Mouse (Mus musculus) neutrophil, adult 5-6 weeks (primary cell): ENCODE data around the gene Dclk1. TPM values are rescaled to one million over a fixed set of nuclear protein-coding genes. Genes with fewer than 3 reads are reported as not detected.

Experiments
- ATAC-seq: fragments of 151-379, 151-347 bp; 2 replicates; pipeline ENCODE4 v1.8.0; 2017; ENCODE audit warnings: mild to moderate bottlenecking, moderate TSS enrichment; ENCODE audit not compliant: insufficient number of reproducible peaks, poor library complexity, low FRiP score, severe bottlenecking; ENCODE audit errors: extremely low read depth
- total RNA-seq: library from RNA; stranded (forward); fragments of 200-1000 nt; gene quantifications from 2 replicates; pipeline ENCODE4 v1.2.3, GENCODE M21; 2017

Gene Dclk1
- total RNA-seq, 1 experiment from 2014 or later, result 0.23 TPM

DNA sequence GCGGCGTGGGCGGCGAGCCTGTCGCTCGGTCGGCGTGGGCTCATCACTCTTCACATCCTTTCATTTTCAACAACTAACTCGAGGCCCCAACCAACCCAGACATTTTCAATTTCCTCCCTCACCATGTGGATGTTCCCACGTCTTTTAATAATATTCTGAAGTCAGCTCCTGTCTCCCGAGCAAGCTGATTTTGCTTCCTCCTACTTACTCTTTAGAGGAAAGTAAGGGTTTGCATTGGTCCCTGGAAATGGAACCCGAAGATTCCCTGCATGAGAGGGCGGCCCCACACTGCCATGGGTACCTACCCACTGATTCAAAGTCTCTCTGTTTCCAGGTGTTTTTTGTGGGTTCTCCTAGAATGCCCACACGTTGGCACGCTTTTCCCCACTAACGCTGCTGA, 300.8 kb downstream of the Dclk1 start:
- no peak for ATAC-seq

DNA sequence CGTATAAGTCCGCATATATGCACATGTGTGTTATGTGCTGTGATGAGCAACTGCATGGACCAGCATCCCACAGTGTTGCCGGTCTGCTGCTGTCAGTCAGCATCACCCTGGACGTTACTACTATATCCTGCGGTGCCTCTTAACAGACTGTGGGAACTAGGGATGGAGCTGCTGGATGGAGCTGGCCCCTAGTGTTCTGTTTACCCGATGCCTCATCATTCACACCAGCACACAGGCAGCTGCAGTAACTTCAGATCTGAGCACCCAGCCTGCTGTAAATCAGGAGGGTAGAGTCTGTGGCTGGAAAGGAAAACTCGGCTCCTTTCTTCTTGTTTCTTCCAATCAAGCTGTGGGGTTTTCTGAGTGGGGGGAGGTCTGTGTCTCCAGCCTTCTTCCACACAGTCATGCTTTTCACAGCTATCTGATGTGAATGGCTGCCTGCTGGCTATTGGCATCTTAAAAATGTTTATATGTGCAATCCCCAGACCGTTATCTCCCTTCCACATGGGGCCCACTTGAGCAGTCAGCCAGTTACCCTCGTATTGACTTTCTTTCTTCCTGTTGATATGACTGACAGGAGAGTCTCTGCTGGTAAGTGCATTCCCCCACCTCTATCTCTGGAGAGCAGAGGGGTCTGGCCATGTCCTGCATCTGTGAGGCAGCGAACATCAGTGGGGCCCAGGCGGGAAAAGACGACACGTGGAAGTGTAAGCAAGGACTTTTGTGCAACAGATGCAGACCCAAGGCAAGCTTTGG, 301.9 kb downstream of the Dclk1 start:
- ATAC-seq, result no peak

DNA sequence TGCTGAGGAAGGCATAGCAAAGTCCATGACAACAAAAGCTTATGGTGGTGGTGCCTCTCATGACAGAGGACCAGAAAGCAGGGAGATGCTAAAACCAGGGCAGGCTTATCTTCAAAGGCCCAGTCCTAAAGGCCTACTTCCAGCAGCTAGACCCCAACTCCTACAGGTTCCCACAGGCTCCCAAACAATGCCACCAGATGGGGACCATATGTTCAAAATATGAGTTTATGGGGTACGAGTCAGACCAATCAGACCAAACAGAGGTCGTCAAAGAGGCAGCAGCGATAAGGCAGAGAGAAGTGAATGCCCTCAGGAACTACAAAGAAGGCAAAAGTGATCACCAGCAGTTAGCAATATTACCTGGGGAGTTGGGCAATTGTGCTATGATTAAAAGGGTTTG, 303.1 kb downstream of the Dclk1 start:
- no peak for ATAC-seq

DNA sequence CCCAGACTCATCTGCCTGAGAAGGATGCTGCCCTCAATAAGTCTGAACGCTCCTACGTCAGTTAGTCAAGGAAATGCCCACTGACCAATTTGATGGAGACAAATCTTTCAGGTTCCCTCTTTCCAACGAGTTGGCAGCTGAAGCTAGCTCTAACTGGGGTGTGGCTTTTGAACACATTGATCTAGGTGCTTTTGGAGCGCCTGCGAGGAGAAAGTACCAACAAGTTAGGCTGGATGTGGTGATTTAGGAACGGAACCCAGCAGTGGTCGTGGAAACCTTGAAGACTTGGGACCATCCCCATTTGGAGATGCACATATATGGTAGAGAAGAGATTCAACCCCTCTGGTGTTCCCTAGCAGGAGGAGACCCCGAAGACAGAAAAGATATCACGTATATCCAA, 303.8 kb downstream of the Dclk1 start:
- no peak for ATAC-seq

DNA sequence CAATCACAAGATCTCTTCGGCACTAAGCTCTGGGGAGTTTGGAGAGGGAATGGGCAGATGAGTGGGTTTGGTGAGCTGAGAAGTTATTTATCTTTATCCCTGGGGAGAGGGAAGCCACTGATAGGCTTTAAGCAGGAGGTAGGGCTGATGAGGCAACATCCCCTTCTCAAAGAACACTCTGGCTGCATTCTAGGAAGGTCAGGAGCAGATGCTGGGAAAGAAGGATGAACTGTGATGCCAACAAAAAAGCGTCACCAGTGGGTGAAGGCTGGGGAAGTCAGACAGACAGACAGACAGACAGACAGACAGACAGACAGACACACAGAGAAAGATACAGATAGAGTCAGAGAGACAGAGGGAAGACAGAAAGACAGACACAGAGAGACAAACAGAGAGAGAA, 304.9 kb downstream of the Dclk1 start:
- no peak for ATAC-seq

DNA sequence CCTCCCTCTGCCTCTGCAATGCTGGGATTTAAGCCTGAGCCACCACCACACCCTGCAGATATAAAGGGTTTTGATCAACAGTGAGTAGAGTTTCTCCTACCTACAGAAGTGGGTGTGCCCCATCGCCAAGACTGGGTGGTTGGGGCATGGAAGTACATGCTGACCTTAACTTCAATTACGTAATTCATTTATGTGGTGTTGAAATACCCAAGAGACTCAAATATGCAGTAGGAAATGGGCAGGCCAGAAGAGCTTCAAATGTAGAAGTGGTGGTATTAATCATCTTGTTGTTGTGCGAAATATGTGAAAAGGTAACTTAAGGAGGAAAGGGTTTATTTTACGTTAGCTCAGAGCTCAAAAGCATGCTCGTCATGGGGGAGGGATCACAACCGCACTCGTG, 307.2 kb downstream of the Dclk1 start:
- no peak for ATAC-seq

DNA sequence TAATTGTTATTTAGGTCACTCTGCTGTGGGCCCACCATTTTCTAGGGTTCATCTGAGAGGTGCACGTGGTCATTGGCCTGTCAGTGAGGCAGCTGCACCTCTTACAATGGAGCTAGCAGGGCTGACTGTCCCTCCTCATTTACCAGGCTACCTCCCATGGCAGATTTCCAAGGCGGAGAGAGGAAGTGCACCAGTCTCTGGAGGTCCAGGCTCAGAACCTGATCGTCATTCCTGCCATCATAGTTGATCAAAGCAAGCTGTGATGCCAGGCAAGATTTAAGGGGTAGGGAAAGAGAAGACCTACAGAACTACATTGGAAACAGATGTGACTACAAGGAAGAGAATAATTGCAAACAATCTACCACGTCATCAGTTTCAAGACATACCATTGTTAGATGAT, 308.8 kb downstream of the Dclk1 start:
- ATAC-seq, result no peak

DNA sequence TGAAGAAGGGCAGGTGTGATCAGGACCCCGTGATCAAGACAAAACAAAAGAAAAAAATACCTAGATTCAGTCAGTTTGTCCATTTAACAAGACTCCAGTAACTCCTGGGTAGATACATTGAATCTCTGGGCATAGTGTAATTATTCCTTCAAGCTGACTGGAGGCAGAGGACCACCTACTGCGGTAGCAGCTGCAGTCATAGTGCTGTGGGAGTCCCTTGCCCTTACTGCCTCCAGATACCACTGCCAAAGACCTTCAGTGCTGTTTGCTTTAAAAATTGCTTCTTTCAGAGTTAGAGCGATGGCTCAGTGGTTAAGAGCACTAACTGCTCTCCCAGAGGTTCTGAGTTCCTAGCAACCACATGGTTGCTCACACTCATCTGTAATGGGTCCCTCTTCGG, 309.7 kb downstream of the Dclk1 start:
- no peak for ATAC-seq

DNA sequence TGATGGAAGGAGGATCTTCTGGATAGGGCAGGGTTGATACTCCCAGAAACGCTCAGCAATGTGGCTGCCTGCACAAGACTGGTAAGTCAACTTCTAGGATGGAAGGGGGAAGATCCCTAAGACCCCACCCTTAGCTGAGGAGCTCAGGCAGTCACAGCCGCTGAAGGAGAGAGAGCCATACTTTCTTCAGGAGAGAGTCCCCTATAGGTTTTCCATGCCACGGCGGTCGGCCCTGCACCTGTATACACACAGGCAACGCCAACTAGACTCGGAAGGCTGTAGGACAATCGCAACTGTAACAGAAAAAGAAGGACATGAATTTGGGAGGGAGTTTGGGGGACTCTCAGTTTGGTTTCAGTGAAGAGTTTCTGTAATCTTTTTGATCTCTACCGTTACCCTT, 310.9 kb downstream of the Dclk1 start:
- ATAC-seq, result no peak

DNA sequence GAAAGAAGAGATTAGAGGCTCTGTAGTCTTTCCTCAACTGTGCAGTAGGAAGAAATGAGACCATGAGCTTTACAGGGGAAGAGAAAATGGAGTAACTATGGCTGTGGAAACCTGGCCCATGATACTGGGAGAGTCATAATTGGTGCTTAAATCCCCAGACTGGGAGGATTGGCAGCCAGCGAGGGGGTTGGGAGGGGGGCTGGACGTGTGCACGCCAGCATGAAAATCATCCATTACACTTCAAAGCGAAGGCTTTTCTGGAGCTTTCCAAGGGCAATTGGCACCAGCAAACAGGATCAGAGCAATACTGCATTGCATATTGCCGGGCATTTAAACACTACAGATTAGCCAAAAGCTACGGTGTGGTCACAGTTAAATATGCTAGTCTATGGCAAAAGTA, 313.7 kb downstream of the Dclk1 start:
- no peak for ATAC-seq

DNA sequence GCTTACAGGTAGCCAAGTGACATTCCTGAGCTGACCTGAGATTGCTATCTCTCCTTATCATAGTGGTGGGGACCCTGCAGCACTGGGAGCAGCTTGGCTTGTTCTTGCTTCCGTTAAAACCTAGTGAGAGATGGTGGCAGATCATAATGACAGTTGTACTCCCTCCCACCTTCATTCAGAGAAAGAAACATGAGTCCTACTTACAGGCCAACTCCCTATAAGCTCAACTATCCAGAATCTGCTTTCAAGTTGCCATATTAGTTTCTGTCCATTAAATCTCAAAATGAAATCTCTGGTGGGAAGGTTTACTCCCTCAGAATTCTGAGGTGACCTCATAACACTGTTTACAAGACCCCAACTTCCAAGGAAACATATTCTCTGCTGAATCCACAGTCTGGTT, 316.4 kb downstream of the Dclk1 start:
- no peak for ATAC-seq

DNA sequence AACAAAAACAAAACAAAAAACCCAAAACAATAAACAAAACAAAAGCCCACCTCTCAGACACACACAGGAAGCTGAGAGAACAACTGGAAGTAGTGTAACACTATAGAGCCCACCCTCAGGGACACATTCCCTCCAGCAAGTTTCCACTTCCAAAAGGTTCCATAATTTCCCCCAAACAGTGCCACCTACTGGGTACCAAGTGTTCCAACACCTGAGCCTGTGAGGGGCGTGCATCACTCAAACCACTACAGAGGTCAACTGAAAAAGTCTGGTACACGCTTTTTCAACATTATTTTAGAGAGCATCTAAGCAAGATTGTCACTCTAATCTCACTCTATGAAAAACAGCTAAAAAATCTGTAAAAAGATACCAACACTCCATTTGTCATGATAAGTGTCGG, 325.3 kb downstream of the Dclk1 start:
- no peak for ATAC-seq

DNA sequence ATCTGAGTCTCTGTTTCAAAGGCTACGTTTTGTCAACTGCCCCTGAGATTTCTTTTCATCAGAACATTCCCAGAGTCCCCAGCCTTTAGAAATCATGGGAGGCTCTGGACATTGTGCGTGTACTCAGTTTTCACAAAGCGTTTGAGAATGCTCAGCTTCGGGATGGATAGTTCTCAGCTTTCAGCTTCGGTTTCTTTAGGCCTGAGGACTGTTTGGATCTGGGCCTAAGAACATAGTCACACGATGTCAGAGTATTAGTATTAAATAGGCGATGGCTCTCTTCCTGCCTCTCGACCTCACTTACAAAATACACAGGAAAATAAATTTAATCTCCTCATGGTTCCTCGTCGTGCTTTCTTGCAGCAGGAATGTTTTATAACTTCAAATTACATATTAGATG, 327.4 kb downstream of the Dclk1 start:
- no peak for ATAC-seq

DNA sequence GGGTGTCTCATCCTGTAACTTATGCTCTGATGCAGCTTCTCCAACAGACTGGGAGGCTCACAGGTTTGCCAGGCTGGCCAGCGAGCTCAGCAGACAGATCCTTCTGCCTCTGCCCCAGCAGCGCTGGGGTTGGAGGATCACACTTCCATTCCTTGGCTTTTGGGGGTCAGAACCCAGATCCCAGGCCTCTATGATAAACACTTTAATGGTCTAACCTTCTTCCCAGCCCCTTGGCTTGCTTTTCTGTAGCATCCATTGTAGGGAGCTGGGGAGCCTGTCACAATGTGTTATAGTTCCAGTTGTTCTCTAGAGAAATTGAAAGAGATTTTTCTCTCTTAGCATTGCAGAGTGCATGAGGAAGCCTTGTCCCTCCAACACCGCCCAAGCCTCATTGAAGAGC, 328.9 kb downstream of the Dclk1 start:
- no peak for ATAC-seq

DNA sequence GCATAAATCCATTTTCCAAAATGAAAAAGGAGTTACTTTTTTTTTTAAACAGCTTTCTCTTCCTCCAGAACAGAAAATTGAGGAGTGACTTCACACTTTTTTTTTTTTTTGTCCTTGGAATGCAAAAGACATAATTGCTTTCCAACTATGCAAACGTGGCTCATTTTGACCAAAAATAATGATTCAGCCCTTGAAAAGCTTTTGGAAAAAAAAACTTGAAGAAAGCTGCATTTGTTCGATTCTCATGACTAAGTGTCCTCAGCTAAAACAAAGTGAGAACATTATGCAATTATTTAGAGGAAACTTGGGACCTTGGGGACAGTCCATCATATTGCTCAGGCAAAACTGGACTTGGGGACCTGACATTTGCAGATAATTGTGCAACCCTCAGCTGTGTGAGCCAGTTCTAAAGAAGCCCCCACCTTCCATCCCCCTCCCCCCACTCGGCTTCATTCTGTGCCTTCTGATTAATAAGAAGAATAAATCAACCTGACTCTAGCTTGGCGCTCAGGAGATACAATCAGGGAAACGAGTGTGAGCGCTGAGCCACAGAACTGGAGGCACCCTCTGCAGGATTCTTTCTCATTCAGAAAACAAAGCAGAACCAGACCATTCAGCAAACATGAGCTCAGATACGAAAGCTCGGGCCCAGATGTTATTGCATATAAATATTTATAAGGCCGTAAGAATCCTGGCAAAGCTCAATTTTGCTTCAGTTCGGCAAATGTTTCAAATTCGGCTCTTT, 329.6 kb downstream of the Dclk1 start:
- no peak for ATAC-seq

DNA sequence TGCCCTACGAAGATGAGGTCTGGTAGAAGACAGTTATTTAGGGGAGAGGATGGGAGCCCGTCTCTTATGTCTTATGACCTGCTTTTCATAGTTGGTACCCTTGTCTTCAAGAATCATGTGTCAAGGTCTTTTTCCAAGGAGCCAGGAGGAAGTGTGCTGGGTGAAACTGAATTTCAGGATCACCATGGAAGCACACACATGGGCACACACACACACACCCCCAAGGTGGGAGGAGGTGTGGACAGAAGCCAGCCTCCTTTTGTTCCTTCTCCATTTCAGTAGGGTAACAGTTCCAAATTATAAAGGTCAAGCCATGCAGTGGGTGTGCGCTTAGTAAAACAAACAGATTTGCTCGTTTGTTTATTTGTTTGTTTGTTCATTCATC, 330.1 kb downstream of the Dclk1 start:
- ATAC-seq, result no peak

DNA sequence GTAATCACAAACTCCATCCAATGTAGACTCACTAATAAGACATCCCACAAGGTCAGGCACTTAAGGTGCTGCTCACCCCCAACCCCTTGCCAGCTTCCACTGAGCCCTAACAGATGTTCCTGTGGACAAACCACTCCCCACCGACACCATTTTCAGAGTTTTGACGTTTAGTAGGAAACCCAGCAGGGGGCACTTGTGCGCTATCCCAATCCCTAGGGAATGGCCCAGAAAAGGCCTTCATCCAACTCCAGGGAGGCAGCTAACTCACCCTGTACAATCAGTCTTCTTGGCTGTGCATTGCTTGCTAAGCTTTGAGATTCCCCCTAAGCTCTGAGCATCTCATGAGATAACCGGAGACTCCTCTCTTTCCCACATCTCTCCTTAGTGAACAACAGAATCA, 331.8 kb downstream of the Dclk1 start:
- ATAC-seq, result no peak

DNA sequence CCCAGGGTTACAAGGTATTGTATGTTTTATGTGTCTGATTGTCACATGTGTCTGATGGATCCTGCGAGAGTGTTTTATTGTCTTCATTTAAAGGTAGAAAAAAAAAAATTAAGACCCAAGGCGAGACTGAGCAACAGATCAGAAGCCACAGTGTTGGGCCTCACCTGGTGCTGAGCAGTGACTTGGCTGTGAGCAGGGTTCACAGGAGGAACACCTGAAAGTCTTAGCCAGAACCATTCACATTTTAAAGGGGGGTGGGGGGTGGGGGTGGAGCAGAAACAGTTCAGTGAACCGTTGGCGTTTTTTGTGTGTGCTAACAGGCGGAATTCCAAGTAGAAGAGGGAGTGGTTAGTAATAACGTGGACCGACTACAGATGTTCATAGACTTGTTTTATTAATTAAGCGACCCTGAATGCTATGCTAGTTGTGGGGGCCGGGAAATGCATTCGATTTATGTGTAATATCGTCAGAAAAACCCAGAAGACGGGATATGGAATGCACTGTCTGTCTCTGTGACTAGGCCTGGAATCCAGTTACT, 345.3 kb downstream of the Dclk1 start:
- ATAC-seq, result no peak

DNA sequence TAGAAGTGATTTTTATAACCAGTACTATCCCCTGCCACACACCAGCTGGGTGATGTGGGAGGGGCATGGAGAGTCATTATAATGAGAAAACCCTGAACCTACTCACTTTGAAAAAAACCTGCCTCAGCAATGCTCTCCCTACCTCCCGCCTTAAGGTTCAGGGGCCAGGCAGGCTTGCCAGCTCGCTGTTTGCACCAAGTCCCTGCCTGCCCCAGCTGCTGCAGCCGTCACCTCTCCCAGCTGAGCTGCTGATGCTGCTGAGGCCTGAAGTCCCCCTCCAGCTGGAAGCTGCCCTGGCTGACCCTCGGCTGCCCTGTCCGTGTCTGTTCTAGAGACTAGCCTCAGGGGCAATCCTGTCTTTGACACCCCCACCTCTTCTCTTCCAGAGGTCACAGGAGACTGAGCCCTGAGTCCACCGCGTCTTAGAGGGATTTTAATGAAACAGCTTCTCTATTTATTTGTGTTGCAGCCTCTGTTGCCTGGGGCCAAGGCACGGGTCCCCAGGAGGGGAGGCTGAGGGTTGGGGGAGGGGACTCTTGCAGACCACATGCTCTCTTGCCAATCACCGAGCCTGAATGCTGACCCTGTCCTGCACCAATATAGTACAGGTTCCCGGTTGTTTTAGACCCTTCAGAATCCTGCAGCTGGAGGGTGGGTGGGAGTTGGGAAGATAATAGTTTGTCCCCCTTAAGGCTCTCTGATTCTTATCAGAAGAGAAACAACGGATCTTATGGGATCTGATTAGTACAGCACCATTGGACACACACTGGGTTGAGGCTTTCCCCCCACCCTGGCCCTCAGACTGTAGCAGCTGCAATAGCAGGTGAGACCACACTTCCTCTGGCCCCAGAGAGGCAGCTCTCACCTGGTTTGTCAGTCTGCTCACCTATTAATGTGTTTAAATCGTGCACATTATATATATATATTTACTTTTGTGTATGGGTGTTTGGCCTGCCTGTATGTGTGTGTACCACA, 346.1 kb downstream of the Dclk1 start:
- no peak for ATAC-seq
